In genomic region chr16:98081889-98082818, GRCm38 (mm10) we compare ENCODE assay signal across 8 mouse cellular contexts. TPM values are rescaled to one million over a fixed set of nuclear protein-coding genes. Genes with fewer than 3 reads are reported as not detected.
DNase-seq lines count a peak whose midpoint lies in the region; ATAC-seq and TF ChIP-seq lines count a peak whose summit lies in the region.
"Not testable (repeated sequence)": the region's sequence is repeated elsewhere in the genome, so short reads cannot be mapped to it uniquely, and the experiment has no call there.

Gene A630089N07Rik (minus strand): TSS chr16:98082450.

- peak; percentile 100 for ATAC-seq in Patski
- peak; percentile 98 for ATAC-seq in hindbrain, embryonic 13.5 days (ENCODE audit: low FRiP score)

- DNase-seq in Patski (ENCODE audit: low read depth, low spot score), result peak; percentile 35
- DNase-seq in cerebellum, postnatal 14 days, result peak; percentile 83 to 84
- peak; percentile 61 to 68 for DNase-seq in frontal cortex, postnatal 14 days (ENCODE audit: low spot score in 2 of 2)
- DNase-seq in layer of hippocampus, postnatal 25 days (ENCODE audit: extremely low spot score in 1 of 2, low spot score in 1 of 2), result peak; percentile 51 to 73
- DNase-seq in lung, postnatal 25 days (ENCODE audit: low spot score), result peak; percentile 88
- DNase-seq in retina, embryonic 14.5 days (ENCODE audit: low spot score), result peak; percentile 85
- peak; percentile 86 for DNase-seq in thymus, postnatal 4 days

- peak within 1 kb of the TSS; percentile 69 for H3K27ac ChIP-seq in hindbrain, embryonic 13.5 days

- H3K4me3 ChIP-seq in hindbrain, embryonic 13.5 days, result peak within 1 kb of the TSS; percentile 79

- H3K4me1 ChIP-seq in hindbrain, embryonic 13.5 days (replicated peaks), result peaks cover 17% of the 10 kb centered on the region

- not testable (repeated sequence) for TF ChIP-seq CTCF in Patski (IDR thresholded peaks at IDR 0.05)

- CTCF ChIA-PET in Patski (lab: Charles Lee), result not testable (repeated sequence)

- H3K9ac ChIP-seq in hindbrain, embryonic 13.5 days, result peak within 1 kb of the TSS; percentile 72

- in situ Hi-C loops in Patski (cut with MboI; ENCODE audit: low pct_unique_long_range_greater_than_20kb), result not testable (repeated sequence)

- POLR2A ChIA-PET in Patski (lab: Charles Lee), result not testable (repeated sequence)

- not testable (repeated sequence) for H3K27me3 ChIP-seq in Patski; hindbrain, embryonic 13.5 days

- H3K9me3 ChIP-seq in hindbrain, embryonic 13.5 days, result not testable (repeated sequence)

- not testable (repeated sequence) for H3K36me3 ChIP-seq in hindbrain, embryonic 13.5 days

- WGBS in hindbrain, embryonic 13.5 days, result under 1% methylated on average over 25 of the region's 25 CpGs

- peak within 1 kb of the TSS; percentile 81 for H3K4me2 ChIP-seq in hindbrain, embryonic 13.5 days

RNA-seq across cellular contexts. Expression of gene A630089N07Rik, which starts in this region (rescaled TPM):
- polyA plus RNA-seq in Patski (2021), result 10.1 TPM
- polyA plus RNA-seq in hindbrain, embryonic 13.5 days (2015; fragmentation: Nextera tagmentation; extraction: Ambion mirVana), result 14.3 and 14.4 TPM in 2 replicates
- 1 to 10 TPM; 6.6 to 7.3 TPM for total RNA-seq in layer of hippocampus, postnatal 25 days (2021)

Comparison
In these comparisons a context has a peak if more than half of its experiments do, and no peak if none do; other contexts are left out.
1. Peak in every context shown above with its lines: DNase-seq, ATAC-seq, H3K4me3 ChIP-seq and H3K27ac ChIP-seq.
2. DNase-seq: peak in every context shown above with its lines; median percentile 88 in lung, postnatal 25 days; 86 in thymus, postnatal 4 days; 85 in retina, embryonic 14.5 days; 84 in cerebellum, postnatal 14 days; 64 in frontal cortex, postnatal 14 days; 62 in layer of hippocampus, postnatal 25 days; 35 in Patski.